Comparison of ENCODE assay signal across 6 mouse cellular contexts in the genomic region with DNA sequence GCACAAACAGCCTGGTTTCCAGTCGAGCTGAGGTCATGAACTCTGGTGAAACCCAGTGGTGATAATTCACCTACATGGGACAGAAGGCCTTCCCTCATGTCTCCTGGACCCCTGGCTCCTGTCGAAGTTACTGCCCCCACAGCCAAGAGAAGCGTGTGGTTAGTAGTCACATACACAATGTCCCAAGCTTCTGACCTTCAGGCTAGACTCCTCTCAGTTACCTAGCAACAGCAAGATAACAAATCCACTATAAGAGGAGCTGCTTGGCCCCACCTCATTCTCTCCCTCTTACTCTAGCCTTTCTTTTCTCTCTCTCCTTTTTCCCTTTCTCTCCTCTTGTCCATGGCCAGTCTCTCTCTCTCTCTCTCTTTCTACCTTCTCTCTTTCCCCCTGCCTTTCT. TPM values are rescaled to one million over a fixed set of nuclear protein-coding genes. Genes with fewer than 3 reads are reported as not detected.
A peak's percentile ranks its signal among the peaks of the same experiment; 100 is the strongest.
DNase-seq lines count a peak whose midpoint lies in the region; ATAC-seq and TF ChIP-seq lines count a peak whose summit lies in the region.
"Not testable (repeated sequence)": the region's sequence is repeated elsewhere in the genome, so short reads cannot be mapped to it uniquely, and the experiment has no call there.

No protein-coding gene starts in this region.

- 18% methylated on average over 3 of the region's 3 CpGs for WGBS in heart, embryonic 11.5 days (ENCODE audit: insufficient replicate concordance)
- 19% methylated on average over 3 of the region's 3 CpGs for WGBS in heart, embryonic 15.5 days
- 33% methylated on average over 3 of the region's 3 CpGs for WGBS in liver, embryonic 13.5 days (ENCODE audit: insufficient replicate concordance)
- WGBS in lung, postnatal 0 days: 29% methylated on average over 3 of the region's 3 CpGs

- not testable (repeated sequence) for TF ChIP-seq CTCF in lung, postnatal 0 days (IDR thresholded peaks at IDR 0.05)

- peak; percentile 65 for ATAC-seq in heart, embryonic 11.5 days (replicated peaks; ENCODE audit: insufficient number of reproducible peaks, low FRiP score, low TSS enrichment)
- ATAC-seq in heart, embryonic 15.5 days (replicated peaks; ENCODE audit: insufficient number of reproducible peaks, insufficient read depth, low FRiP score, low read depth): peak; percentile 53
- ATAC-seq in liver, embryonic 13.5 days (ENCODE audit: low read depth): peak; percentile 47; the same call in 1 of the 2 replicates
- peak; percentile 35; the same call in 1 of the 2 replicates for ATAC-seq in lung, postnatal 0 days

- TF ChIP-seq EP300 in lung, postnatal 0 days (IDR thresholded peaks at IDR 0.05): not testable (repeated sequence)

- H3K4me3 ChIP-seq in heart, embryonic 11.5 days (ENCODE audit: low read depth, low read length); heart, embryonic 15.5 days; liver, embryonic 13.5 days (replicated peaks); lung, postnatal 0 days (ENCODE audit: low read depth, low read length): not testable (repeated sequence)

- peak; percentile 93 for DNase-seq in heart, adult 11 months
- peak; percentile 29 for DNase-seq in heart, postnatal 4 days
- not testable (repeated sequence) for DNase-seq in liver, embryonic 13.5 days; lung, postnatal 0 days (ENCODE audit: low spot score)

- H3K4me1 ChIP-seq in heart, embryonic 11.5 days (ENCODE audit: control insufficient read depth, insufficient read depth, low read length): peaks cover 23% of the 10 kb centered on the region
- H3K4me1 ChIP-seq in heart, embryonic 15.5 days (replicated peaks): peaks cover 11% of the 10 kb centered on the region; the same call in 1 of the 2 replicates
- peaks cover 69% of the 10 kb centered on the region for H3K4me1 ChIP-seq in liver, embryonic 13.5 days (replicated peaks)
- not testable (repeated sequence) for H3K4me1 ChIP-seq in lung, postnatal 0 days (ENCODE audit: insufficient read depth, low read depth, low read length)

- H3K9me3 ChIP-seq in heart, embryonic 11.5 days (replicated peaks; ENCODE audit: control insufficient read depth, low read length); heart, embryonic 15.5 days (replicated peaks); liver, embryonic 13.5 days (replicated peaks); lung, postnatal 0 days (ENCODE audit: low read length): not testable (repeated sequence)

- not testable (repeated sequence) for H3K27me3 ChIP-seq in heart, embryonic 11.5 days (ENCODE audit: control insufficient read depth, insufficient read depth, low read length); heart, embryonic 15.5 days; liver, embryonic 13.5 days; lung, postnatal 0 days (replicated peaks; ENCODE audit: insufficient read depth, low read length)

- H3K27ac ChIP-seq in heart, embryonic 11.5 days (ENCODE audit: low read depth, low read length): peak overlapping the region; percentile 87
- H3K27ac ChIP-seq in heart, embryonic 15.5 days: peak overlapping the region; percentile 84
- H3K27ac ChIP-seq in liver, embryonic 13.5 days: peak overlapping the region; percentile 60; the same call in 1 of the 2 replicates
- not testable (repeated sequence) for H3K27ac ChIP-seq in lung, postnatal 0 days (ENCODE audit: low read length)

- peak overlapping the region; percentile 55; the same call in 1 of the 2 replicates for H3K9ac ChIP-seq in heart, embryonic 11.5 days (ENCODE audit: low read depth, low read length)
- not testable (repeated sequence) for H3K9ac ChIP-seq in heart, embryonic 15.5 days; lung, postnatal 0 days (replicated peaks; ENCODE audit: low read depth)
- peak overlapping the region; percentile 41 for H3K9ac ChIP-seq in liver, embryonic 13.5 days

- peaks cover 19% of the 10 kb centered on the region for H3K36me3 ChIP-seq in heart, embryonic 11.5 days (ENCODE audit: control insufficient read depth, insufficient read depth, low read length)
- peaks cover 42% of the 10 kb centered on the region for H3K36me3 ChIP-seq in heart, embryonic 15.5 days
- H3K36me3 ChIP-seq in liver, embryonic 13.5 days: peaks cover 27% of the 10 kb centered on the region
- not testable (repeated sequence) for H3K36me3 ChIP-seq in lung, postnatal 0 days (ENCODE audit: insufficient read depth, low read length)

- peak overlapping the region; percentile 43 for H3K4me2 ChIP-seq in heart, embryonic 11.5 days
- H3K4me2 ChIP-seq in heart, embryonic 15.5 days: peak overlapping the region; percentile 44
- not testable (repeated sequence) for H3K4me2 ChIP-seq in liver, embryonic 13.5 days; lung, postnatal 0 days (replicated peaks; ENCODE audit: low read depth, low read length)

RNA-seq across cellular contexts. Expression of gene Dcbld2, which starts 51.7 kb away (rescaled TPM):
- 19.0 and 19.6 TPM in 2 replicates for polyA plus RNA-seq in heart, embryonic 11.5 days (2014; fragmentation: Nextera tagmentation; extraction: Ambion mirVana)
- polyA plus RNA-seq in heart, embryonic 15.5 days (2015; fragmentation: Nextera tagmentation; extraction: Ambion mirVana): 10.7 and 11.7 TPM in 2 replicates
- total RNA-seq in heart, postnatal 4 days (2021): 10 to 100 TPM; 36.3 to 38.7 TPM
- polyA plus RNA-seq in liver, embryonic 13.5 days (2015; fragmentation: Nextera tagmentation; extraction: Ambion mirVana): 1.1 TPM in 2 replicates
- 3.3 and 4.7 TPM in 2 replicates for polyA plus RNA-seq in lung, postnatal 0 days (2015; fragmentation: Nextera tagmentation; extraction: Ambion mirVana)
